9 mouse cellular contexts compared by ENCODE assay signal in the genomic region with DNA sequence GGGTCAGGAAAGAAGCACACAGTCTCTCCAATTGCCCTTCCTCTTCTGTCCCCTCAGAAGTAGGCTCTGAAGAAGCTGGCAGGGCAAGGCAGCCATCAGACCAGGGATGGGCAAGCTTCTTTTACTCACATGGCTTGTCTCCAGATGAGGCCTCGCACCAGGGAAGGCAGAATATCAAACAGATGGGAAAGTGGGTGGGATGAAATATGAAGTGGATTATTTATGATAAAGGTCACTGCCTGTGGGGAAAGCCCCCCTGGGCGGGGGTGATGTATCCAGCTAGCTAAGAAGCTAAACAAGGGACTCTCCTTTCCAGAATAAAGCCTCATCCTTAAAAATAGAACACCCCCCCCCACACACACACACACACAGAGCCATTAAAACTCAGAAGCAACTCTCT. TPM values are rescaled to one million over a fixed set of nuclear protein-coding genes. Genes with fewer than 3 reads are reported as not detected.
DNase-seq lines count a peak whose midpoint lies in the region; ATAC-seq lines count a peak whose summit lies in the region.
"Had no signal": no experiment of that assay in that cellular context is flagged by ENCODE, and none has a peak within 500 bp of the region (broad histone marks: within the 10 kb centered on the region; RNA-seq: fewer than 3 reads in every experiment).

No protein-coding gene starts in this region.

- H3K4me3 ChIP-seq in intestine, embryonic 14.5 days (ENCODE audit: low read depth, low read length) = 0 out of 2 replicates have a peak overlapping the region, but pooled peaks have one; percentile 27
- H3K4me3 ChIP-seq in intestine, embryonic 16.5 days (ENCODE audit: low read length) = no peak overlapping the region

- no peak overlapping the region; the same call in 1 of the 2 replicates for H3K9ac ChIP-seq in intestine, embryonic 14.5 days (ENCODE audit: low read length)
- H3K9ac ChIP-seq in intestine, embryonic 16.5 days (ENCODE audit: low read depth, low read length) = no peak overlapping the region

- no peaks in the 10 kb centered on the region for H3K9me3 ChIP-seq in intestine, embryonic 14.5 days (ENCODE audit: control insufficient read depth, low read length)
- H3K9me3 ChIP-seq in intestine, embryonic 16.5 days (ENCODE audit: control insufficient read depth, low read length) = no peaks in the 10 kb centered on the region

- H3K36me3 ChIP-seq in intestine, embryonic 14.5 days (ENCODE audit: control insufficient read depth, insufficient read depth, low read length) = no peaks in the 10 kb centered on the region
- H3K36me3 ChIP-seq in intestine, embryonic 16.5 days (ENCODE audit: control insufficient read depth, insufficient read depth, low read length) = no peaks in the 10 kb centered on the region

- 33% methylated on average over 2 of the region's 2 CpGs for WGBS in intestine, embryonic 14.5 days
- 49% methylated on average over 2 of the region's 2 CpGs for WGBS in intestine, embryonic 16.5 days

- DNase-seq in cerebellum, adult 11-12 months = peak; percentile 7
- no peak for DNase-seq in cerebellum, postnatal 36 days
- DNase-seq in intestine, embryonic 14.5 days (ENCODE audit: low spot score) = no peak
- DNase-seq in 3T3-L1 (ENCODE audit: low read depth, low spot score) = peak; percentile 72
- DNase-seq in heart, postnatal 10 days = peak; percentile 19 to 32
- DNase-seq in thymus, postnatal 36 days = no peak
- no peak for DNase-seq in thymus, postnatal 14 days

- intact Hi-C loops in heart, postnatal 10 days (cut with DNase I) = loop anchor here (2.0 kb wide), 1 partner anchor 41 kb away; no protein-coding TSS in a partner anchor

- no peak for ATAC-seq in intestine, embryonic 14.5 days (replicated peaks; ENCODE audit: low FRiP score, low TSS enrichment, low read depth)
- no peak for ATAC-seq in intestine, embryonic 16.5 days

- H3K4me1 ChIP-seq in intestine, embryonic 14.5 days (replicated peaks; ENCODE audit: control insufficient read depth, insufficient read depth, low read length) = peaks cover 22% of the 10 kb centered on the region
- H3K4me1 ChIP-seq in intestine, embryonic 16.5 days (ENCODE audit: control insufficient read depth, insufficient read depth, low read length) = peaks cover 10% of the 10 kb centered on the region

- H3K4me2 ChIP-seq in intestine, embryonic 14.5 days (ENCODE audit: low read length) = peak overlapping the region; percentile 52; the same call in 1 of the 2 replicates
- H3K4me2 ChIP-seq in intestine, embryonic 16.5 days (ENCODE audit: low read depth, low read length) = no peak overlapping the region

- no peaks in the 10 kb centered on the region for H3K27me3 ChIP-seq in intestine, embryonic 14.5 days (replicated peaks; ENCODE audit: control insufficient read depth, insufficient read depth, low read length)
- no peaks in the 10 kb centered on the region for H3K27me3 ChIP-seq in intestine, embryonic 16.5 days (replicated peaks; ENCODE audit: control insufficient read depth, insufficient read depth, low read length)

- peak overlapping the region; percentile 57; the same call in 1 of the 2 replicates for H3K27ac ChIP-seq in intestine, embryonic 14.5 days (ENCODE audit: low read depth)
- H3K27ac ChIP-seq in intestine, embryonic 16.5 days (ENCODE audit: low read length) = no peak overlapping the region

RNA-seq across cellular contexts. Expression of a gene that starts 31.7 kb away (rescaled TPM):
- polyA plus RNA-seq in intestine, embryonic 14.5 days (2014; fragmentation: Nextera tagmentation; extraction: Ambion mirVana) = 0.04 TPM in 1 of 2 replicates, not detected in the other
- polyA plus RNA-seq in intestine, embryonic 16.5 days (2015; fragmentation: Nextera tagmentation; extraction: Ambion mirVana) = 0.24 and 0.28 TPM in 2 replicates
- under 1 TPM; 0.30 to 0.67 TPM for total RNA-seq in heart, postnatal 10 days (2021)

RNA-seq across cellular contexts. Expression of a gene that starts 47.5 kb away (rescaled TPM):
- 0.27 and 0.50 TPM in 2 replicates for polyA plus RNA-seq in intestine, embryonic 14.5 days (2014; fragmentation: Nextera tagmentation; extraction: Ambion mirVana)
- polyA plus RNA-seq in intestine, embryonic 16.5 days (2015; fragmentation: Nextera tagmentation; extraction: Ambion mirVana) = 0.32 and 0.37 TPM in 2 replicates
- total RNA-seq in heart, postnatal 10 days (2021) = under 1 TPM; 0.60 to 0.65 TPM
- total RNA-seq: neutrophil, adult 5-6 weeks had no signal

Comparison
In these comparisons a context has a peak if more than half of its experiments do, and no peak if none do; other contexts are left out.
1. DNase-seq: peak in cerebellum, adult 11-12 months (single experiment), 3T3-L1 (single experiment) and heart, postnatal 10 days (2 of 2); none in cerebellum, postnatal 36 days (0 of 2), intestine, embryonic 14.5 days (single experiment), thymus, postnatal 36 days (0 of 2) and thymus, postnatal 14 days (single experiment).